Mouse (Mus musculus) kidney, adult 10 weeks (tissue): ENCODE results near the gene Cxcl16. TPM values are rescaled to one million over a fixed set of nuclear protein-coding genes. Genes with fewer than 3 reads are reported as not detected.

Experiments used
- polyA plus RNA-seq: library from polyadenylated mRNA; stranded (reverse); fragments of 350-450 nt; fragmentation: Illumina TruSeq; extraction: RNeasy Lipid Tissue Mini Kit (QIAGEN cat#74804); gene quantifications from one replicate; pipeline ENCODE4 v1.2.3, GENCODE M21; 2014; ENCODE audit warnings: low read depth, low replicate concordance

The Cxcl16 gene
- polyA plus RNA-seq, result 26.7 TPM

DNA sequence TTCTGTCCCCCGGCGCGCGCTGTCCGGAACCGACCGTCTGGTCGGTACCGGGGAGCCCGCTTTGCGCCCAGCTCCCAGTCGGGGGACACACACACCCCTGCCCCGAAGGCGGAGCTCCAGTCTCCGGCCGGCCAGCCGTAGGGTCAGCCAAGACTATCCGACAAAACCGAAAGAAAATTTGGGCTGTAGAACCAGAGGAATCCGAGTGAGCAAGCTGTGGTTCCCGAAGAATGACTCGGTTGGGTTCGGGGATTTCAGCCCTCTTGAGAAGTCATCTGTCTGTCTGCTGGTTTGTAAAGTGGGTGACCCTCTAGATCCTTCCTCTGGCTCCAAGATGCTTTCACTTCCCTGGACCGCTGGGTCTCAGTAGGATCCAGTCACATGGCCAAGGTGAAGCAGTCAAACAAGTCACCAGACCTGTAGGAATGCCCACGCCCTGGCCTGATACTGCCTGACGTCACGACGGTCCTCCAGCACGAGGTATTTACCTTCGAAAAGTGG lies at the start of gene Cxcl16:
TSS of gene Cxcl16 (minus strand) at position 384 of the 501 bp plus-strand sequence.

DNA sequence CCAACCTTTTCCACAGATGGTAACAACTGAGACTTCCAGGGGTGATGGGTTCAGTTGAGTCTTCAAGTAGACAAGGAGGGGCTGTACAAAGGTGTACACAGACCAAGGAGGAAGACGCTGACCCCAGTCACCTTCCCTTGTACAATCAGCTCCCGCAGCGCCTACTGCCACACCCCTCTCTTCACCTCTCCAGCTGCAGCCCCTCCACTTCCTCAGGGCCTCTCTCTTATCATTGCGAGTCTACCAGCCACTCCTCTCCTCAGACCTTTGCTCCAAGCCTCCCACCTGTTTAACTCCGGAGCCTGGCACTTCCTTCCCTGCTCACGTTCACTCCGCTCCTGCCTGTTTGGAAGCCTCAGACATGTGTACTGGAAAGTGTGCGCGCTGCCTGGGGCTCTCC lies 45.2 kb upstream of the Cxcl16 start, which contains the start of gene Tm4sf5:
TSS of gene Tm4sf5 (plus strand) at position 275 of the 400 bp plus-strand sequence.

DNA sequence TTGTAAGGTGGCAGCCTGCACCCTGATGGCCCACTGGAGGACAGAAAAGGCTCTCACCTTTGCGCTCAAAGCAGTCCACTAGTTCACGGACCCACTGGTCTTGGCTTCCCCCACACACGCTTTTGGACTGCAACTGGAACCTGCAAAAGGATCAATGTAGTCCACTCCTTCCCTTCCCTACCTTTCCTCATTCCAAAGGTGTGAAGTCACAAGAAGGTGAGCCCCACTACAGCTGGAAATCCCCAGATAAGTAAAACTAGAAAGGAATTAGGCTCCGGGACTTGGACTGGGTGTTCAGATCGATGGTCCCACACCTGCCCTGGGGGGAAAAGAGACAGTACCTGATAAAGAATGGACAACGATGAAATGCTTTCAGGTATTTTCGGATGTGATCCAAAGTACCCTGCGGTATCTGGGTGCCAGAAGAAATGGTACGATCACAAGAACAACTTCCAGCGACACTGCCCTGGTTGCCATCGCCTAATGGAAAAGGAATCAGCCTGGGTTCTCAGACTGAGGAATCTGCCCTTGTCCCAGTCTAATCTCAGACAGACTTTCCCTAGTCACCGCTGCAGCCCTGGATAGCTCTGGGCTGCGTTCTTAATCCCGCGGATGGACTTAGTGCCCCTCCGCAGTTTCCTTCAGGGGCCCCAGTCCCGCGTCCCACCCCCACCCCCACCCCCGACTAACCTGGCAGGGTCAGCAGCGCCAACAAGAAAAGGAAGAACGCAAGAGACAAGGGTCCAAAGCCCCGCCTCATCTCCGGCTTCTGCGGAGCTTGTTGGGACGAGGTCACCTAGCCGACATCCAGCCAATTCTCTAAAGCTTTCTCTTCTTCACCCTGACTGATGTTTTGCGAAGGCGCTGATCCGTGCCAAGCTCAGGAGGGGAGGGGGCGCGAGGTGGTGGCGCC lies 840 bp downstream of the Cxcl16 start, which contains the start of gene Zmynd15:
TSS of gene Zmynd15 (plus strand) at position 746 of the 913 bp plus-strand sequence.

DNA sequence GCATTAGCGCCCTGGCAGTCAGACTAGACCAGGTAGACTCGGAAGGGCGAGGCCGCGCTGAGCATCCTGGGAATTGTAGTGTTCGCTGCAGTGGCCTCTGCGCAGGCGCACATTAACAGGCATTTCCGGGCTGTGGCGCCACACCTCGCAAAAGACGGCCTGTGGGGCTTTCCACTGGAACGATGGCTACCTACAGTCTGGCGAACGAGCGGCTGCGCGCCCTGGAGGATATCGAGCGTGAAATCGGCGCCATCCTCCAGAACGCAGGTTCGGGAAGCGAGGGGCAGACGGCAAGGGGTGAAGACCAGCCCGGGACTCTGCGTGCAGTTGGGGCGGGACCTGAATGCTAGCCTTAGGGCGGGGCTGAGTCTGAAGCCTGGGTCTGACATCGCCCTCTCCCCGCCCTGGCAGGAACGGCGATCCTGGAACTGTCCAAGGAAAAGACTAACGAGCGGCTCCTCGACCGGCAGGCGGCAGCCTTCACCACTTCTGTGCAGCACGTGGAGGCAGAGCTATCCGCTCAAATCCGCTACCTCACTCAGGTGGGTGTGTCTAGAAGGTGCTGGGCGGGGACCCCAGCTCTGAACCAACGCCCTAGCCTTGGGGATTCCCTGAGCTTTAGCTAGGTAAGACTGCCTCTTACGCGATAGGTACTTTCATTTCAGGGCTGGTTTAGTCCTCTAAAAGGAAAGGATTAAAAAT lies 7.8 kb downstream of the Cxcl16 start, which contains the start of gene Med11:
TSS of gene Med11 (plus strand) at position 123 of the 702 bp plus-strand sequence.

DNA sequence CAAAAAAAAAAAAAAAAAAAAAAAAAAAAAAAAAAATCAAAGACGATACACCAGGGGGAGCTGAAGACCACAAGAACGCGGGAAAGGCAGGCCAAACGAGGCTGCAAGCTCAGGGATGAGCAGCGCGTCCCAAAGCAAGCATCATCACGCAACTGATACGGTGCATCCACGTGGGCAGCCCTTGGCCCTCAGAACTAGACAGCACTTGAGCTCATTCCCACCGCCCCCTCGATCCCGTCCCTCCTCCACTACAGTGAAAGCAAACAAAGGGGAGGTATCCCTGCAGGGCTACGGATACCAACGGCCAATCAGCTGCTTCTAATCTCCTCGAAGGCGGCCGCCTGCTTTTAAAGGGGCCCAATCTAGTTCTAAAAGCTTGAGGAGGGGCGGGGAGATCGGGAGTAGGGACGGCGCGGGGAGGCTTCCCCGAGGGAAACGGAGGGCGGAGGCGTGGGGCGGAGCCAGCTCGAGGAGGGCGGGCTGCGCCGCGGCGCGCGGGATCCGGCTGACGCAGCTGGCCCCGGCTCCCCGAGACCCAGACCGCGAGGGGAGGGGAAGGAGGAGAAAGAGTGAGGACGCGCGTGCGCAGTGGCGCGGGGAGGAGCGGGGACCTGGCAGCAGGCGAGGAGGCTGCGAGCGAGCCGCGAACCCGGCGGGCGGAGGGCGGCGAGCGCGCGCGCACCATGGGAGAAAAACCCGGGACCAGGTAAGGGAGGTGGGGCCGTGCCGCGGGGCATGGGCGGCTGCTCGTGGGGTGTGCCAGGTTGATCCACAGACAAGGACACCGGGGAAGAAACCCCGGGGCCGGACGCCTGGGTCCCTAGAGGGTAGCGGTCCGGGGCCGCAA lies 27.5 kb downstream of the Cxcl16 start, which contains the start of gene Arrb2:
TSS of gene Arrb2 (plus strand) at position 588 of the 847 bp plus-strand sequence.

DNA sequence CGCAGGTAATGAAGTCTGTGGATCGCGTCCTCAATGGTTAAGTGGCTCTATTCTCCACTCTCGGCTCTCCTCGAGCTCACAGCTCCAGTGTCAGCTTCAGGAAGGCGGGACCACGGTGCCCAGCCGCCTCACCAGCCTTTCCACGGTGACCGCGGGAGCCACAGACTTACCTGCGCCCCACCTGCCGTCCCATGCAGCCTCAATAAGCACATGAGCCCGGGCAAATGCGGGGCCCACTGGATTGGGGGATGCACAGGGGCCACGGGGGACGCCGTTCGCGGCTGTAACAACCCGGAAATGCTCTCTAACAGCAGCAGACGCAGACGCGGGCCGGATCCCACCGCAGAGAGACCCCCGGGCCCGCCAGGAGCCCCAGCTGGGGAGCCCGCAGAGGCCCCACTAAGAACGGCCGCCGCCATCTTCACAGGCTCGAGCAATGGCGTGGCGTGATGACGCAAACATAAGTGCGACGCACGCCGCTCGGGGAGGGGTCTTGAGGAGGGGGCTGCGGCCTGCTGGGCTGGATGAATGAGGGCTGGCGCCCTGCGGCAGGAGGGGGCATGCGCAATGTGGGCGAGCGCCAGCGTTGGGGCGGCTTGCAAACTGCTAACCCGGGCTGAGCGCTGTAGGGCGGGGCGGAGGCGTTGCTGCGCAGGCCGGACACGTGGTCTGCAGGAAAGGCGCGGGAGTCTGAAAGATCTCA lies 50.0 kb downstream of the Cxcl16 start, which contains the start of gene Pelp1:
TSS of gene Pelp1 (minus strand) at position 438 of the 703 bp plus-strand sequence.

Other genes starting within 250 kb of the Cxcl16 start
- not detected for gene Slc16a11, start 247.2 kb downstream of the Cxcl16 start, polyA plus RNA-seq
- gene Slc16a13, start 238.9 kb downstream of the Cxcl16 start, polyA plus RNA-seq, result 17.3 TPM
- 5.3 TPM for gene Bcl6b, start 230.2 kb downstream of the Cxcl16 start, polyA plus RNA-seq
- gene 0610010K14Rik, start 222.1 kb downstream of the Cxcl16 start, polyA plus RNA-seq, result 1.1 TPM
- gene Gm21988, start 220.2 kb downstream of the Cxcl16 start, polyA plus RNA-seq, result 1.6 TPM
- gene Rnasek, start 220.1 kb downstream of the Cxcl16 start, polyA plus RNA-seq, result 57.2 TPM
- 2.0 TPM for gene Alox12, start 204.6 kb downstream of the Cxcl16 start, polyA plus RNA-seq
- gene Alox12e, start 137.4 kb downstream of the Cxcl16 start, polyA plus RNA-seq, result not detected
- not detected for gene Alox15, start 108.0 kb downstream of the Cxcl16 start, polyA plus RNA-seq
- 3.9 TPM for gene Pelp1, start 50.0 kb downstream of the Cxcl16 start, polyA plus RNA-seq
- gene Arrb2, start 27.3 kb downstream of the Cxcl16 start, polyA plus RNA-seq, result 1.1 TPM
- gene Med11, start 8.1 kb downstream of the Cxcl16 start, polyA plus RNA-seq, result 7.0 TPM
- gene Zmynd15, start 551 bp downstream of the Cxcl16 start, polyA plus RNA-seq, result 0.77 TPM
- not detected for gene Tm4sf5, start 45.3 kb upstream of the Cxcl16 start, polyA plus RNA-seq
- gene Vmo1, start 54.6 kb upstream of the Cxcl16 start, polyA plus RNA-seq, result not detected
- gene Gltpd2, start 59.2 kb upstream of the Cxcl16 start, polyA plus RNA-seq, result not detected
- gene Psmb6, start 65.4 kb upstream of the Cxcl16 start, polyA plus RNA-seq, result 19.2 TPM
- not detected for gene Gm40193, start 73.0 kb upstream of the Cxcl16 start, polyA plus RNA-seq
- 0.89 TPM for gene Pld2, start 80.1 kb upstream of the Cxcl16 start, polyA plus RNA-seq
- gene Mink1, start 102.9 kb upstream of the Cxcl16 start, polyA plus RNA-seq, result 4.5 TPM
- gene 4930544D05Rik, start 155.9 kb upstream of the Cxcl16 start, polyA plus RNA-seq, result not detected
- gene Chrne, start 159.2 kb upstream of the Cxcl16 start, polyA plus RNA-seq, result not detected
- not detected for gene Gp1ba, start 179.1 kb upstream of the Cxcl16 start, polyA plus RNA-seq
- gene Rnf167, start 187.3 kb upstream of the Cxcl16 start, polyA plus RNA-seq, result 29.6 TPM
- 60.0 TPM for gene Slc25a11, start 187.5 kb upstream of the Cxcl16 start, polyA plus RNA-seq
- gene Pfn1, start 194.7 kb upstream of the Cxcl16 start, polyA plus RNA-seq, result 46.9 TPM
- 1.1 TPM for gene Eno3, start 197.2 kb upstream of the Cxcl16 start, polyA plus RNA-seq
- 30.8 TPM for gene Spag7, start 209.4 kb upstream of the Cxcl16 start, polyA plus RNA-seq
- 0.69 TPM for gene Camta2, start 228.1 kb upstream of the Cxcl16 start, polyA plus RNA-seq
- 1.6 TPM for gene Inca1, start 240.2 kb upstream of the Cxcl16 start, polyA plus RNA-seq
- 13.8 TPM for gene Kif1c, start 240.6 kb upstream of the Cxcl16 start, polyA plus RNA-seq